Mouse (Mus musculus) layer of hippocampus, postnatal 10 days (tissue): Measurements from ENCODE around the gene Lbx2. TPM values are rescaled to one million over a fixed set of nuclear protein-coding genes. Genes with fewer than 3 reads are reported as not detected.

Source experiments
- DNase-seq, 2 experiments: peaks; one replicate each; pipeline ENCODE4 v3.0.0; 2021; ENCODE audit warnings: low spot score in 2 of 2
- total RNA-seq, 2 experiments: library from RNA; stranded (reverse); gene quantifications; 2 replicates each; pipeline ENCODE4 v1.2.3; 2021

Gene Lbx2
- total RNA-seq, 2 experiments from 2014 or later = 0.42 to 0.46 TPM

DNA sequence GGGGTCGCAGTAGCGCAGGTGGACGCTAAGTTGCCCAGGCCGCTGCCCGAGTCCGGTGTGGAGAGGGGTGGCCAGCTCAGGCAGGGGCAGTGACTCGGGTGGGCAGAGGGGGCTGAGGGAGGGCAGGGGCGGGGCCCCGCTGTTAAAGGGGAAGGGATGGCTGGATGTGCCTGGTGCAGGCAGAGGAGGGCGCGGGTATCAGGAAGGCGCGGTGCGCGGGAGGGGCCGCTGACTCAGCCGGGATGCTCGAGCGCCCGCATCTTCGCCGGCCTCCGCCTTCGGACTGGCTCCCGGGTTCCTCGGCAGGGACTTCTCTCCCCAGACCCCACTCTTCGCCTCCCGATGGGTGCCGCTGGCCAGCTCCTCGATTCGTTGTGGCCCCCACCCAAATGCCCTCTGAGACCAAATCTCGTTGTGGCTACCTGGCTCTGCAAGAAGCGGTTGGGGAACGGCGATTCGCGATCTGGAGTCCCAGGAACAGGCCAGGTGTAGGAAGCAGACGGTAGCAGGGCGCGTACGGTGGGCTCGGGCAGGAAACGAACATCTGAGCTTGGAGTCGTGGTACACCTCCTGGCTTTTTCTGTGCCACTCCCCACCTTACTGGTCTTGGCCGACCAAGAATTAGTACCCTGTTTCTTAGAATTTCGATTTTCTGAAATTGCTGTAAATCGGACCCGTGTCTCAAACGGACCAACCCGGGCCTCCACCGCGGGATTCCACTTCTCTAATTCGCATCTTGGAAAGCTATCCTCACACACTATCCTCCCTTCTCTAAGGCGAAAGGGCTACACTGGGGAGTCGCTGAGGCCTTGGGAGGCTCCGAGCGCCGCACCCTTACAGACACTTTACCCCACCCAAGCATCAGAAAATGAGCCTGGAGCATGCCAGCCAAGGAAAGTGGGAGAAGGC is 15.6 kb upstream of the Lbx2 start:
- peak; percentile 56 to 65 for DNase-seq

DNA sequence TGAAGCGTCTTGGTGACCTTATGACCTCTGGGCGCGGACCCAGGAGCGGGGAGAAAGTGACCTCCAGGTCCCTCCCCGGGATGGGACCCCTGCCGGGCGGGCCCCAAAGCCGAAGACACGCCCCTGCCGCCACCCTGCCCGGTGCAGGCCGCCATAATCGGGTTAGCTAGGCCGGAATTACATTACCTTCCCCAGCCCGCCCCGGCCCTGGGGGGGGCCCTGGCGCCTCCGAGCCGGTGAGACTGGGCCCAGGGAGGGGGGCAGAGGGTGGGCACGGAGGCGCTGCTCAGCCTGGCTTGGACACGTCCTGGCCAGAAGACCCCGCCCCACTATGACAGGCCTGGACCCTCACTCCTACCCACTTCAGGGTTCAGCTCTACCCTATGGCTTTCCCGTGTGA is 14.9 kb upstream of the Lbx2 start:
- DNase-seq = no peak

DNA sequence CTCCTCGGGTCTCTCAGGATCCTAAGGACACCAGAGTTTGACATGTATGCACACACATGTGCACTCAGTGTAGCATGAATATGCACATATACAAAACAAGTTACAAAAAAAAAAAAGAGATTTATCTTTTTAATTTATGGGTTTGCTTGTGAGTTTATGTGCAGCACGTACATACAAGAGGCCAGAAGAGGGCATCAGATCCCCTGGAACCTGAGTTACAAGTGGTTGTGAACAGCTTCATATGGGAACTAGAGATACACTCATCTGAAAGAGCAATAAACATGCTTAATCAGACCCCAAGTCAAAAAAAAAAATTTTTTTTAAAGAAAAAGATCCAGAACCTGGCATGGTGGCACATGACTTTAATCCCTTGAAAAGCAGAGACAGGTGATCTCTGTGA is 11.2 kb upstream of the Lbx2 start:
- no peak for DNase-seq

DNA sequence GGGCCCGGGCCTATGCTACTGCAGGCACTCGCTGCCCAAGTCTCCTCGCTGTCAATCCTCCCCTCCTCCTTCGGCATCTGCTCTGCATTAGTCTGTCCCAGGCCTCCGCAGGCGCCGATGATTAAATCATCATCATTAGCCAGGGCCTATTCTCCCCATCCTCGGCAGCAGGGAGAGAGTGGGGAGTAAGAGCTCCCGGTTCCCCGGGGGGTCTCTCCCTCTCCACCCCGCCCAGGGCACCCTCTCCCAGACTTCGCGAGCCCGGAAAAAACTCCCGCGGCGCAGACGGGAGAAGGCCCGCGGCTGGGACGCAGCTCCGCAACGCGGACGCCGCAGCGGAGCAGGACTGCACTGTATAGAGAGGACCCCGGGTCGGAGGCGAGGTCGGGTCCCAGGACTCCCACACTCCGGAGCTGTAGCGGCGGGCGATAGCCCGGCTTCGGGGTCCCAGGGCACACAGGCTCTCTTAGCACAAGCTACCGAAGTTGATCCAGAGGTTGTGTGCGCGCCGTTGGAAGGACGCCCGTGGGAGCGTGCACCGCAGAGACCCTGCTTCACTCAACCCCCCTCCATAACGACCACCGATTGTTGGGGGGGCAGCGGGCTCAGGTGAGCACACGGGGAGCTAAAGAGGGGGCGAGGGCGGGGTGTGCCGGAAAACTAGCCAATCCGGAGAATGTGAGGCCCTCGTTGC is 8.4 kb upstream of the Lbx2 start, which contains the start of gene Pcgf1:
Pcgf1 (plus strand) TSS at position 240 of the 694 bp plus-strand sequence.
- DNase-seq = peak in 1 of 2 experiments; percentile 52

DNA sequence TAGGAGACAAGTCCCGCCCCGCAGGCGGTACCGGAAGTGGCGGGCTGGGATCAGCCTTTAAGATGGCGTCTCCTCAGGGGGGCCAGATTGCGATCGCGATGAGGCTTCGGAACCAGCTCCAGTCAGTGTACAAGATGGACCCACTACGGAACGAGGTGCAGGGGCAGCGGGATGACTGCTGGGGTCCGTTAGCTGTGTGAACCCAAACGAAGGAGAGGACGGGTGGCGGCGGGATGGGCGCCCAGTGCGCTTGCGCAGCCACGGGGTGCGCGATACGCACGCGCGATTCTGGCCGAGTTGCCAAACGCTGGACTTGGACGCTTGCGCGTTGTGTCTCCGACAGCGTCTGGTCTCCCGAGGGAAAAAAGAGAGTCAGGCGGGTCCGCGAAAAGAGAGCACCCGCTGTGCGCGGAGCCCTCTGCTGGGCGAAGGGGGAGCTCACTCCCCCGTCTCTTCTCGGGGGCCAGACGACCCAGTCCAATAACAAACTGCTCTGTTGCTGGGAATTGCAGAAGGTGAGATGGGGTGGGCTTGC is 7.8 kb upstream of the Lbx2 start:
- DNase-seq = peak; percentile 100

DNA sequence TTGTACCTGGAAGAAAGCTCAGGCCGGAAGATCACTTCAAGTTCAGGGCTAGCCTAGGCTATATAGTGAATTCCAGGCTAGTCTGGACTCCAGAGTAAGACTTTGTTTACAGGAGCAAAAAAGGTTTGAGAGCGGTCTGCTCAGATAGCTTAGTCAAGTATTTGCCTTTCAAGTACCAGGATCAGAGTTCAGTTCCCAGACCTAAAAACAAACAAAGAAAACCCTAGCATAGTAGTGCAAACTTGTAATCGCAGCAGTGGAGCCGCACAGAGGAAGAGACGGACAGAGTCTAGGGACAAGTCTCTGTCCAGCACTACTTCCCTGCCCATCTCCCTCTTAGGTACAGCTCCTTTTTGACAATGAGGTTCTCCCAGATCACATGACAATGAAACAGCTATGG is 6.0 kb upstream of the Lbx2 start:
- DNase-seq = no peak

DNA sequence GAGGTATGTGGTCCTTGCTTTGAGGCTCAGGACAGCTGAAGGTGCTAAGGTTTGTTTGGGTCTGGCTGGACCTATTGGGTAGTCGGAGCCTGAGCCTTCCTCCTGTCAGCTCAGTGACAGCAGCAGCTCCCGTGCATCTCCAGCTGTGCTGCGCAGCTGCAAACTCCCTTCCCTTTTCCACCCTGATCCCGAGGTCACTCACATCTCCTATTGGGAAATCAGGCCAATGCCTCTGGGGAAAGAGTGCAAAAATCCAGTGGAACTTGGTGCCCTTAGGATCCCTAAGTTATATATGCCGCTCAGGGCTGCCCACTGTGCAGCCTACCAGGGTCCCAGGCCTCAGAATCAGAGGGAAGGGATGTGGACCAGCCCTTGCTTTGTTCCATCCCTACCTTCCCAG is 2.7 kb upstream of the Lbx2 start:
- DNase-seq = no peak

DNA sequence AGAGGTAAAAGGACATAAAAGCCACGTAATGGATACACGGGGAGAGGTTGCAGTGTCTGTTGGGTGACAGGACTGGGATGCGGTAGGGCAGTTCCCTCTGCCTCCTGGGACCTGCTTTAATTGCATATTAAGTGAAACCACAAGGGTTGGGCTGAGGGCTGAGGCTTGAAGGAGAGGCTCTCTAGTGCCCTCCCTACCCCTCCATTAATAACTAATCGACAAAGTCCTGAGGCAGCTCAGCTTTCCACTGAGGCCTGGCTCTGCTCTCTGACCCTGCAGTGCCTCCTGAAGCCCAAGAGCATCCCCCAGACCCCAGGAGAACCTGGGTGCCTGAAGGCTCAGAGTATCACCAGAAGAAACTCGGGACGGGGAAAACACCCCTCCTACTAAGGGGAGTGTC is 1.7 kb upstream of the Lbx2 start:
- DNase-seq = no peak

DNA sequence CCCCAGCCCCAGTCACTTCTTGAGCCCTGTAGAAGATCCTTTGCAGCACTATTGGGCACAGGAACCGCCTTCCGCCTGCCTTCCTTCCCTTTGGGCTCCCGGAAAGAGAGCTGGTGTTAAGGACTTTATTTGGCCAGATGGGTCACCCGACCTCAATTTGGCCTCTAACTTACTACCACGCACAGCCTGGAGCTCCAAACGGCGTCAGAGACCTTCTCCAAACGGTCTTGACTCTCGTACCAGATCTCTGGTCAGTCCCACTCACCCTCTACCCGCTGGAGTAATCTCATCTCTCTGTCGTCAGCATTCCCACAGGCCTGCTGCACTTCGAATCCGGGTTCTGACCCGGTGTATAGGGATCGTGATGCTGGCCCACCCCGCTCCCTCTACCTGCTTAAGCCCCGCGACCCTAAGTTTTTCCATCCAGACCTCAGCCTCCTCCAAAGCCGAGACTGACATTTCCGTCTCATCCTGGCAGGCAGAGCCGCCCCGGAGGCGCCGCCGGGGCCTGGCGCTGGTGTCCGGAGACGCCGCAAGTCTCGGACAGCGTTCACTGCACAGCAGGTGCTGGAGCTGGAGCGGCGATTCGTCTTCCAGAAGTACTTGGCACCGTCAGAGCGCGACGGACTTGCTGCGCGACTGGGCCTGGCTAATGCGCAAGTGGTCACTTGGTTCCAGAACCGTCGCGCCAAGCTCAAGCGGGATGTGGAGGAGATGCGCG is 1.2 kb downstream of the Lbx2 start:
- no peak for DNase-seq

DNA sequence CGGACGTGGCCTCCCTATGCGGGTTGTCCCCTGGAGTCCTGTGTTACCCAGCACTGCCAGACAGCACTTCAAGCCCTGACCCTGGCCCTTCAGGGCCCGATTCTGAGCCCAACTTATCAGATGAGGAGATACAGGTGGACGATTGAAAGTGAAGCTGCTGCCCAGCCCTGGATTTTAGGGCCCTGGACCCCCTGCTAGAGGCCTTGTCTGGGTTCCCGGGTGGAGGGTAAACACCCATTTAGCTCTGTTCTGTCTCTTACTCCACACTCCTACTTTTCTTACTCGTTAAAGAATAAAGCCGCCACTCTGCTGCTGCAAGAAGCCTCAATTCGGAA is 1.7 kb downstream of the Lbx2 start:
- DNase-seq = no peak

DNA sequence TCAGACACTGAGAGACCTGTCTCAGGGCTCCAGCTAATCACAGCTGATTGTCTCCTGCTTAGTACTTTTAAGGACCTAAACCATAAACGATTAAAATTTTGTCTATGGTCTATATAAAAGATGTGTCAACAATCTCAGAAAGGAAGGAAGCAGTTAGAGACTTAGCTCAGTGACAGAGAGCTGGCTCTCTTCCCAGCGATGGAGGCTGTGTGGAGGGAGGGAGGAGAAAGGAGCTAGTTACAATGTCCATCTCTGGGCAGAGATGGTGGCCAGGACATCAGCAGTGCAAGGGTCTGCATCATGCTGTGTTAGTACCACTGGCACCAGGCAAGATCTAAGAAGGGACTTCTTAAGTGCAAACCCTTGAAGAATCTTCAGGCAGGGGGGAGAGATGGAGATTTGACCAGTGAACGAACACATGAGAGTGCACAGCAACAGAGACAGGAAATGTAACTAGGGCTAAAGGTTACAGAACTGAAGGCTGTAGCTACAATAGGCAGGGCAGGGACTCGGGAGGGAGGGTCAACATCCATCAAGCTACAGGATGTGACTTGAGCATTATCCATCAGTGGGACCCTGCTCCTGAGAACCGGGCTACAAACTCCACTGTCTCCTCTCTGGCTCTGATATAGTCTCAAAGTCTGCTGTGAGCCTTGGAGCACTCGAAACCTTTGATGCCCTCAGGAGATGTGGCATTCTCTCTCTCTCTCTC is 6.4 kb downstream of the Lbx2 start:
- no peak for DNase-seq

DNA sequence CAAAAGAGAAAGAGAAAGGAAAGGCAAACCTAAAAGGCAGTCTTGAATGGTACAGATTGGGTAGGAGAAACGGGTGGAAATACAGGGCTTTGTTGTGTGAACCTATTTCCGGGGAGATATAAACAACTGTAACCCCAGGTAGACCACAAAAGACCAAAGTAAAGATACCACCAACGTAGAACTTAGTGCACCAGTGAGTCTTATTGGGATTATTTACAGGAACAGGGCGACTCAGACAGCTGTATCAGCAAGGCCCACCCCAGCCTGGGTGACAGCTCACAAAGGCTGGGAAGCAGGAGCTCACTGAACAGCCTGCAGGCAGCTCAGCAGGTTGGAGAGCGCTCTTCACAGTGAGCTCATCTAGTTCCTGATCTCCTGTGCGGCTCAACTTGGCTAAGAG is 9.8 kb downstream of the Lbx2 start:
- DNase-seq = no peak

DNA sequence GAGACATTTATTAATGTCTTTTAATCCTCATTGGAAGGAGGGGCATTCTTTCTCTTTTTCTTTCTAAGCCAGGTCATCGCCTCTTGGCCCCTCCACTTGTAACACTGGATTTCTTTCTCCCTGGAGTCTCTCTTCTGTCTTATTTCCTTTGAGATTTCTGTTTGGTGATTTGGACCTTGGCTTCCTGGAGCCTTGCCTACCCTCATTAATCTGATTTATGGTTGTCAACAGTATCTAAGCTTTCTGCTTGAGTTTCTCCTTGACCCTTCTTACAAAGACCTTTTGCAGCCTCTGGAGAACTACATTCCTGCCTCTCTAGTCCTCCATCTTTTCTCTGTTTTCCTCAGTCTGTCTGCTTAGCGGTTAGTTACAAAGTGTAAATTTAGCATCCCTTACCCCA is 12.2 kb downstream of the Lbx2 start:
- no peak for DNase-seq

DNA sequence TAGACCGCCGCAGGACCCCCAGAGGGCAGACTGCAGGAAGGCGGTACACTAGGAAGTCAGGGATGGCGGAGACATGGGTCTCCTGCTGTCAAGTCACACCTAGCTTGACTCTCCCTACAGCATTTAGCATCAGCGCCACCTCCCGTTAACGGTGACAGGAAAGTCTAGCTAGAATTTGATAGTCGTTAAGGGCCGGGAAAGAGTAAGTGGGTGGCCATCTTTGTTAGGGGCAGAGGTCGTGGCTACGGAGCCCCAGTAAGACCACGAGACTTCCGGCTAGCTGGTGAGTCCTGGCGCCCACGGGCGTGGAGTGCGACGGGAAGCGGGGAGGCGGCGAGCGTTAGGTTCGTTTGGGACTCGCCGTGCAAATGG is 15.1 kb downstream of the Lbx2 start, which contains the start of the genes Ccdc142 and Gm42688:
Ccdc142 (plus strand) TSS at position 286 of the 372 bp plus-strand sequence.
Gm42688 (plus strand) TSS at position 302 of the 372 bp plus-strand sequence.
- peak; percentile 86 to 90 for DNase-seq

DNA sequence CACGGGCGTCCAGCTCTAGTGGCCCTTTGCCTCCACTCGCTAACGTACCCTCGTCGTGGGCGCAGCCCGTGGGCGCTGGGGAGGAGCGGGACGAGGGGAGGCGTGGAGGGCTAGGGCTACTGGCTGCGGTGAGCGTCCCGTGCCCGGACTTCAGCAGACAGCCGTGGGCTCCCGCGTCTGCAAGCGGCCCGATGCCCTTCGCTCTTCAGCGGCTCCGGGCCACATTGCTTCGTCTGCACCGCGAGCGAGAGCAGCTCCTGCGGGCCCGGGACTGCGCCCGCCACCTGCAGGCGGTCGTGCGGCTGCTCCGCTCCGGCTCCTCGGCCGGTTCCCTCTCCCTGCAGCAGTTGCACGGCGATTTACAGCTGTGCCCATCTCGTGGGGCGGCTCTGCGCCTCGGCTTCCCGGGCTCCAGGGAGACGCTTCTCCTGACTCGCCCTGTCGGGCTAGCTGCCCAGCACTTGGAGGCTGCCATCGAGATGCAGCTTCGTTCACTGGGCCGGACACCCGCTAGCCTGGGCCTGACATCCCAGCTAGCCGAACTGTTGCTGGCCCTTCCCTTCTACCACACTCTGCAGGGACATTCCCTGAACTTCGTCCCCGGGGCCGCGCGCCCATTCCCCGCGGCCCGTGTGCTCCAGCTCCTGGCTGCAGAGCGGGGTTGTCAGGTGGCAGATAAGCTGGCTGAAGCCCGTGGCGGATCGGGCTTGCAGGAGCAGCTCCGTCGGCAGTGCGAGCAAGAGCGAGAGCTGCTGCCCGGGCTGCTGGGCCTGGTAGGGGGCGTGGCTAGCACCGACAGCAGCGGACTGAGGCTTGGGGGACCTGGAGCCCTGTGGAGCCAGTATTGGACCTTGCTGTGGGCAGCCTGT is 15.8 kb downstream of the Lbx2 start:
- peak; percentile 63 to 75 for DNase-seq

DNA sequence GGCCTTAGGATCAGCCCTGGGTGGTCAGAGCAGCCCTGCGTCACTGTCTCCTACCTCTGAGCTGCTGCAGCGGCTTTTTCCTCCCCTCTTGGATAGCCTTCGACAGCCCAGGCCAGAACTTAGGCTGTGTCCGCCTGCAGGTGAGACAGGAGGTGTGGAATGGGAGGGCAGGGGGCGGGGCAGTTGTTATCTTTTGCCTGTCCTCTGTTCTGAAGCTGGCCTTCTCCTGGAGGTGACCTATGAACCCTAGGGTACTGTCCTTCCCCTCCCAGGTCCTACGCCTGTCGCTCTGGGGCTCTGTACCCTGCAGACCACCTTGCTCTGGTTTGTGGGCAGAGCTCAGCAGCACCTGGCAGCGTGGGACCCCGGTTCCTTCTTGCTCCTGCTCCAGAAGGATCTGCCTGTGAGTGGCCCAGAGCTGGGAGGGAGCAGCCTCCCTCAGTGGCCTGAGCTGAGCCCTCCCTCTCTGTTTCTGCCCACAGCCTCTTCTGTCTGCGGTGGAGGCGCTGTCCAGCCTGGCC is 17.0 kb downstream of the Lbx2 start:
- peak in 1 of 2 experiments; percentile 17 for DNase-seq

DNA sequence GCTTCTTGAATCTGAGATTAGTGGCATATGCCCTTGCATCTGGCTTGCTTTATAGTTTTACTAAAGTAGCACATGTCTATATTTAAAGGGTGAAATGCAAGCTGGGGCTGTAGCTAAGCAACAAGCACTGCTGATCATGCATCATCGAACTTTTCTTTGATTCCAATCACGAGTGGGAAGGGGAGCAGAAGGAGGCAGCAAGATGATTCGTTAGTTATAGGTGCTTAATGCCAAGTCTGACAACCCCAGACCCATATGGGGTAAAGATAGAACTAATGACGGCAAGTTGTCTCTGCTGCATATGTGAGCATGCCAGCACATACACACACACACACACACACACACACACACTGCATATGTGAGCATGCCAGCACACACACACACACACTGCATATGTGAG is 18.0 kb downstream of the Lbx2 start:
- no peak for DNase-seq

DNA sequence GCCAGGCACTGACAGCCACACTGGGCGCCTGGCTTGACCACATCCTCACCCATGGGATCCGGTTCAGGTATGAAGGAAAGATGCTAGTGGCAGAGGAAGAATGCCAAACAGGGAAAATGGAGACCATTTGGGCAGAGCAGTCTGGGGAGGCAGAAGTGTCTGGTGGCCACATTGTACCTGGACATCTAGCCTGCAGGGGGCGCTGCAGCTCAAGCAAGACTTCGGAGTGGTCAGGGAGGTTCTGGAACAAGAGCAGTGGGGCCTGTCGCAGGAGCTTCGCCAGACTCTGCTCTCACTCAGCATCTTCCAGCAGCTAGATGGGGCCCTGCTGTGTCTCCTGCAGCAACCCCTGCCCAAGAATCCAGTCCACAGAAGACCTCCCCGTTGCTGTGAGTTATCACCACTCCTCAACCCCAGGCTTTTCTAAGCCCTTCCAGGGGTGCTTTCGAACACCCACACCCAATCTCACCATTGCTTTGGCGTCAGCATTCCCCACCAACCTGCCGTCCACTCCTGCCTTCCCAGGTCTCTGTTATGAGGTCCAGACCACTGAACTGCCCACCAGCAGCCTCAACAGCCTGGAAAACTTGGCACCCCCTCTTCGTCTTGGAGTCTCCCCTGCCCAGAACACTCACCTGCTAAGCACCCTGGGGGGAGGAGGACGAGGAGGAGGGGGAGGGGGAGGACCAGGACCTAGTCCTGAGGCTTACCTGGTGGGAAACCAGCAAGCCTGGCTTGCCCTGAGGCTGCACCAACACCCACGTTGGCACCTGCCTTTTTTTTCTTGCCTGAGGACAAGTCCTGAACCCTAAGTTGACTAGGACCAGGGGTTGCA is 21.6 kb downstream of the Lbx2 start:
- peak; percentile 77 to 78 for DNase-seq
